Mouse (Mus musculus) right cerebral cortex, postnatal 10 days (tissue): ENCODE data around the gene Klhl8.

Experiments used
- DNase-seq, 2 experiments: peaks; one replicate each; pipeline ENCODE4 v3.0.0; 2021; ENCODE audit warnings: low spot score in 2 of 2

The Klhl8 gene

GRCm38 (mm10) chr5:103846609-103847008, 64.5 kb downstream of the Klhl8 start:
- DNase-seq: no peak

GRCm38 (mm10) chr5:103846154-103846551, 64.9 kb downstream of the Klhl8 start:
- DNase-seq: no peak

DNA sequence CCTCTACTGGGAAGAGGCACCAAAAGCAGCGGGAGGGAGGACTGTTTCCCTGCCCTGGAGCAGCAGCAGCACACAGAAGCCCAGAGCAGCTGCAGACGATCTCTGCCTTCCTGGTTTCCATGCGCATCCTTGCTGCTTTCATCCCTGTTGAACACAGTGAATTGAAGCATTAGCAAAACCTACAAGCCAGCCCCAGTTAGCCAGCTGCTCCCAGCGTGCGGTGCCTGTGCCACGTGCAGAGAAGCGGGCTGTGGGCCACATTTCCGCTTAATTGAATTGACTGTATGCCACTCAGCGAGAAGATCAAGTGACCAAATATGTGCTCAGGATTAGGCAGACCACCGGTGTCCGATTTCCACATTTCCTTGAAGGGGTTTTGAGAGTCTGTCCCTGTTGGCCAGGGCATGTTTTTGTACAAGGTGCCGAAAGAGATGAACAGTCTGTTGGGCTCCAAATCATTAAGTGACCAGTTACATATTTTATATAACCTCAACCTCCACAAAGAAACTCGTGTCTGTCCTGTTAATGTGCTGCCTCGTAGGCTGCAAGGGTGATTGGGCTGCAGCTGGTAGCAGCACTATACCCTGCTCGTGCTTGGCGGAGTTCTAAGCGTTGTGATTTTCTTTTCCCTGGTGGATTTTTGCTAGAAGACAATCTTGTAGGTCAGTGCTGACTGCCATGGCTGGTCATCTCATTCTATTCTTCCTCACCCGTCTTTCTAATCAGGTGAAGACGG, 65.5 kb downstream of the Klhl8 start:
- peak; percentile 69 to 72 for DNase-seq

DNA sequence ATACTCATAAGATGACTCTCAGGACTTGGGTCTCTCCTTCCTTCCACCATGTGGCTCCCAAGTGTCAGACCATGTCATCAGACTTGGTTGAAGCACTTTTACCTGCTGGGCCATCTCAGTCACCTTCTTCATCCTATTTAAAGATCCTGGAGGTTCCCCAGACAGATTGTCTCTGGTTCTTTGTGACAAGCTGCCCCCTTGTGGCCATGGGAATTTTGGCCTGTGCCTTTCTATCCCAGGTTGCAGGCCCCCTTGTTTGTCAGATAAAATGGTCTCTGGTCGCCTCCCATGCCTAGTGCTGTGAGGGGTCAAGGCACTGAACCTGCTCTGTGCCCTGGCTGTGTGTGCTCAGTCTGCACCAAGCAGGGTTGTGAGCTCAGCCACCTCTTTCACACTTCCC, 67.1 kb downstream of the Klhl8 start:
- peak in 1 of 2 experiments; percentile 62 for DNase-seq

GRCm38 (mm10) chr5:103839265-103839626, 71.8 kb downstream of the Klhl8 start:
- DNase-seq: no peak

DNA sequence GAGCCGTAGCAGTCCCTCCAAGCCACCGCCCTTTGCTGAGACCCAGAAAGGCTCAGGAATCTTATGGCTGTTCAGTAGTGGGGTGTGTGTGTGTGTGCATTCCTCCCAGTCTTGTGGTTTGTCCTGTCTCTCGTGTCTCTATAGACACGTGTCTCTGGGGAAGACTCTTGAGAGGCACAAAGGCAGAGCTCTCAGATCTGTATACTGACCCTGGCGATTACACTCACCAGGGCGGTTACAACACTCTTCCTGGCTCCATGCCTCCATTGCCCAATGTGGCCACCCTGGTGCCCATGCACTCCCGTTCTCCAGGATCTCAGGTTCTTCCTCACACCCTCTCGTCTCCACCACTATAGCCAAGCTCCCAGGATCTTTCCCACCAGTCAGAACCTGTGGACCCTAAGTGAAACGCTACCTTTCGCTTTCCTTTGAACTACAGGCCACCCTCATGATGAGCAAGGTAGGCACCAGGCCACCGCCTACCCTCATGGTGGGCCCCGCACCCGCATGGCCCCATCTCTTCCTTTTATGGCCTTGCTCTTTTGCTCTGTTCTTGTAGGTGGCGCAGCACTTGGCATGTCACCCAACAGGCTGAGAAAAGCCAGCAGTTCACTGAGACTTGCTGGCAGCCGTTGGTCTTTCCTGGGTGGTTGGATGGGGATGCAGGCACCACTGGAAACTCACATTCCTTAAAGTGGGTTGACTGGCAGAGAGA, 72.4 kb downstream of the Klhl8 start:
- DNase-seq: no peak

DNA sequence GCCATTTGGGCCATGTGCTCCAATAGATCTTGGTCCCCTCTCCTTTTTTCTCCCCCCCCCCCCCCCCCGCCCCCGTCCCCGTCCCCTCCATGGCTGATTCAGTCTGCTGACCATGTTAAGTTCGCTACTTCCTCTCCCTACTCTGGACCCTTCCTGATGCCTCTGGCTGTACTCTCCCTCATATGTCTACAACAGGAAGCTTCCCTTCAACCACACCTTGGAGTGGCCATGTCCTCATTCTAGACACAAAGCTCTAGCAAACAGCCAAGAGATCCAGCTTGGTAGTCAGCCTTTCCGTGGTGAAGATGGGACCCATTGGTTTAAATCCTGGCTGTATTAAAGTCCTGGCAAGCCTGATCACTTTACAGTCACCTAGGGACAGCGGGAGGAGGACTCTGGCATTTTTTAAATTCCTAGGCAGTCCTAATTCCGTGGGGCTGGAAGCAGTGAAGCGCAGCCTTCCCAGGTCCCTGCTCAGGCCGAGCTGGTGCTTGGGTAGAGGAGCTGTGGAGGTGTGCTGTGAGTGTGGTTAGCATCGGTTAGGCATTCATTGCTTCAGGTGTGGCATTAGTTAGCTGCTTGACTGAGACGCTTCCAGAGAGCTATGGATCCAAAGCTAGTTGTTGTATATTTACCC, 74.8 kb downstream of the Klhl8 start:
- DNase-seq: no peak

GRCm38 (mm10) chr5:103835471-103836147, 75.5 kb downstream of the Klhl8 start:
- no peak for DNase-seq

GRCm38 (mm10) chr5:103830886-103831285, 80.2 kb downstream of the Klhl8 start:
- no peak for DNase-seq

DNA sequence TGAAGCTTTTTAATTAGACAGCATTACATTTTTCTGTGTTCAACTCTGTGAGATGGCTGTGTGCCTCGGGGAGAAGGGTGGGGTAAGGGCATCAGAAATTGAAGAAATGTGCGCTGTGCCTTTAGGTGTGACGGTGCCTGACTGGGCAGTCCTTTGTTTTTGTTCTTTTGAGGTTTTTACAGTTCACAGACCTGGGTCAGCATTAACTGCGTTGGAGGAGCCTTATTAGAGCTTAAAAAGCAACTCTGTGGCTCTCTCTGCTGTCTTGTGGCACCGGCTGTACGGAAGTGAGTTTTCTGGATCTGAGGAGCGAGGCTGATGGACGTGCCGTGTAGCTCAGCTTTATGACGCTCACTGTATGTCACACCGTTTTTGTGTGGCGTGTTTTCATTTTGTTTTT, 81.9 kb downstream of the Klhl8 start:
- DNase-seq: no peak

GRCm38 (mm10) chr5:103828729-103829128, 82.3 kb downstream of the Klhl8 start:
- DNase-seq: no peak

DNA sequence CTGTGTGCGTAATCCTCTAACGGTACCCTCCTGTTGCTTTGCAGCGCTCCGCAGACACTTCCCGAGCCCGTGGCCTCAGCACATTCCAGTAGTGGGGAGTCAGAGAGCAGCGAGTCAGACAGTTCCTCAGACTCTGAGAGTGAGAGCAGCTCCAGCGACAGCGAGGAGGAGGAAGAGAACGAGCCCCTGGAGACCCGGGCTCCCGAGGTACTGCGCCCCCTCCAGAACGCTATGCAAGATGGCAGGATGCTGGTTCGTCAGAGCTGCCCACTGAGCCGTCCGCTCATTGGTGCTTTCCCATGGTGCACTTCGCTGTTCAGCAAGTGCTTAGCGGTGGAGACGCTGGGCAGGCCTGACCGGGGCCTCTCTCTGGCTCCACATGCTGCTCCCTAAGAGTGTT, 82.8 kb downstream of the Klhl8 start:
- no peak for DNase-seq

- DNase-seq: no peak
Measured at GRCm38 (mm10) chr5:103822949-103823348, 88.1 kb downstream of the Klhl8 start.

DNA sequence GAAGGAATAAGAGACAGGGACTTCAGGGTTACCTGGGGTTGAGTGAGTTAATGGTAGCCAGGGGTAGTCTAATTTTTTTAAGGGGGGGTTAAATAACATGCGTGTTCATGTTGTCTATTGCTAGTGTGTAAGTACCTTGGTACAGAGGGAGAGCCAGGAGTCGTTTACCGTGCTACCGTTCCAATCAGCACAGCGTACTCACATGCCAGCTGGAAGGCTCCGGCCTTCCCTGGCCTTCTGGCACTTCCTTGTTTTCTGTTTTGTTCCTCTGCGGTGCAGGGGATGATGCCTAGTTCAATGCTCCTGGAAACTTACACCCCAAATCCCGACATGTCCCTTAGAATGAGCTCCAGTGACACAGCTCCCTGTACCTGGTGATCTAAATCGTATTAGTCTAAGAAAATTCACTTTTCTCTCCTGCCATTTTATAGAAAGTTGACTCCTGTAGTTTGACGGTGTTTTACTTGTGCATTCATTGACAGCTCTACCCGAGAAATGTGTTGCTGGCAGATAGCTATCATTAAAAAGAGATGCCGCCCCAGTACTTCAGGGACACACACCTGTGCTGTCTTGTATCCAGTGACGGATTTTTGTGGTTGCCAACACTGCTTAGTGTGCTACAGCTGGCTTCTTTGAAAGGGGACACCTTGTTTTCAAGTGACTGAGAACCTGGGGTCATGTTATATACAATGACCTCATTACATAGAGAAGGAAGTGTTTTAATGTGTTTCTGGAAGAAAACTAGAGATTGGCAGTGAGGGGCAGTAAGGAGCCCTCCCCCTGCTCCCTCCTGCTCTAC, 89.4 kb downstream of the Klhl8 start:
- no peak for DNase-seq

GRCm38 (mm10) chr5:103821062-103821461, 90.0 kb downstream of the Klhl8 start:
- DNase-seq: no peak

DNA sequence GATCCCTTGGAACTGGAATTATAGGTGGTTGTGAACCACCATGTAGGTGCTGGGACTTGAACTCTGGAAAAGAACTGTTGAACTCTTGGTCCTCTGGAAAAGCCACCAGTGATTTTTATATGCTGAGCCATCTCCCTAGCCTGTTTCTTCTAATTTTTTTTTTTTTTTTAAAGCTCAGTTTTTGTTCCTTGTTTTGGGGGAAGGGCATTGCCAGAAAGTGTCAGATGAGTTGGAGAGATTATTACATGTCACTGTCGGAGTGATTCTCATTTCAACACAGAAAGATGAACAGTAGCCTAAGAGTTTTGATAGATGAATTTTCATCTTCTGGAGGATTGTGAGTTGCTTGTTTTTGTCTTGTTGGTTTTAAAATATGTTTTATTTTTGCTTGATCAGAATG, 91.4 kb downstream of the Klhl8 start:
- no peak for DNase-seq

GRCm38 (mm10) chr5:103818602-103819001, 92.5 kb downstream of the Klhl8 start:
- DNase-seq: no peak

- peak; percentile 67 to 80 for DNase-seq
Measured at GRCm38 (mm10) chr5:103817754-103818153, 93.3 kb downstream of the Klhl8 start.

- DNase-seq: no peak
Measured at GRCm38 (mm10) chr5:103816718-103817117, 94.3 kb downstream of the Klhl8 start.

- no peak for DNase-seq
Measured at GRCm38 (mm10) chr5:103815249-103815617, 95.8 kb downstream of the Klhl8 start.

DNA sequence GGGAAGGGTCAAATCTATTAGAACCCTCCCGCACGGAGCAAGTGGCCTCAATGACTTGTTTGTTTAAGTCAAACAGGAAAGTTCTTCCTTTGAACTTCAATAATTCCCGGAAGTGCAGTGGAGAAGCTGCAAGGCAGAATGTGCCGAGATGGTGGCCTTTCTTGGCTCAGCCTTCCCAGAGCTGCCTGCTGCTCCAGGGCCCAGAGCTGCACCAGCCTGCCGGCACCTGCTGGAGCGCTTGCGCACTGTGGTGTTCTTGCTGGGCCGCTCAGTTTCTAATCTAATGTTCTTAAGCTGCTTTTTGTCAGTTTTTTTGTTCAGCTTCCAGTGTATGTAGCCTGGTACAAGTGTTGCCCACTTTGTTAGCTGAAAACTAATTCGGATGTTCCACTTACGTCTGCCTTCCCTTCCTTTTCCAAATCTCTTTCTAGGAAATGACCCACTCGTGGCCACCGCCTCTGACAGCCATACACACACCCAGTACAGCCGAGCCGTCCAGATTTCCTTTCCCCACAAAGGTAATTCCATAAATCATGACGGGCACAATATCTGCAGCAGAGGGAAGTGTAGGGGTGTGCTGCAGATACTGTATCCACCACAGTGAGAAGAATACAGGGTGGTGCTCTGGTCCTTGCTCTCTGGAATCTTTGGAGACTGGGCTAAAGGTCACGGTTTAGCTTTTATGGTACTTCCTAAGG, 96.4 kb downstream of the Klhl8 start:
- DNase-seq: no peak
